Mouse (Mus musculus): ENCODE results near the gene Camk2n1. TPM values are rescaled to one million over a fixed set of nuclear protein-coding genes. Genes with fewer than 3 reads are reported as not detected.

Camk2n1 gene
- polyA plus RNA-seq, 1 experiment from 2014 or later = 9.0 TPM

- H3K9me3 ChIP-seq = no peaks in the 10 kb centered on the region
- peaks cover 8% of the 10 kb centered on the region for H3K4me1 ChIP-seq
- no peak overlapping the region for H3K27ac ChIP-seq (replicated peaks)
- no peak overlapping the region for H3K4me2 ChIP-seq (replicated peaks)
- WGBS = 80% methylated on average over 7 of the region's 7 CpGs
- no peak overlapping the region for H3K9ac ChIP-seq (replicated peaks)
- peaks cover 10% of the 10 kb centered on the region for H3K27me3 ChIP-seq
- H3K4me3 ChIP-seq = no peak overlapping the region
- no peaks in the 10 kb centered on the region for H3K36me3 ChIP-seq
- ATAC-seq (ENCODE audit: low FRiP score, low read depth) = no peak
Observed at GRCm38 (mm10) chr4:138471241-138471640, 17.1 kb downstream of the Camk2n1 start.

- WGBS = 83% methylated on average over 7 of the region's 7 CpGs
- no peak overlapping the region for H3K9ac ChIP-seq (replicated peaks)
- no peak for ATAC-seq (ENCODE audit: low FRiP score, low read depth)
Observed at GRCm38 (mm10) chr4:138479595-138479994, 25.5 kb downstream of the Camk2n1 start.

GRCm38 (mm10) chr4:138480962-138481361 is 26.8 kb downstream of the Camk2n1 start:
- no peaks in the 10 kb centered on the region for H3K27me3 ChIP-seq
- 72% methylated on average over 9 of the region's 9 CpGs for WGBS
- H3K27ac ChIP-seq (replicated peaks) = no peak overlapping the region
- no peaks in the 10 kb centered on the region for H3K36me3 ChIP-seq
- ATAC-seq (ENCODE audit: low FRiP score, low read depth) = no peak
- no peak overlapping the region for H3K4me3 ChIP-seq
- no peaks in the 10 kb centered on the region for H3K9me3 ChIP-seq
- H3K9ac ChIP-seq (replicated peaks) = no peak overlapping the region
- H3K4me2 ChIP-seq (replicated peaks) = no peak overlapping the region
- no peaks in the 10 kb centered on the region for H3K4me1 ChIP-seq

More at GRCm38 (mm10) chr4:138479595-138479994, 25.5 kb downstream of the Camk2n1 start:
- Histone ChIP-seq H3K36me3 (no peaks in the 10 kb centered on the region), H3K4me2 (replicated peaks) (no peak overlapping the region), H3K4me1 (no peaks in the 10 kb centered on the region), H3K27me3 (no peaks in the 10 kb centered on the region), H3K4me3 (no peak overlapping the region), H3K27ac (replicated peaks) (no peak overlapping the region), H3K9me3 (no peaks in the 10 kb centered on the region)

- H3K4me3 ChIP-seq = no peak overlapping the region
- H3K27ac ChIP-seq (replicated peaks) = no peak overlapping the region
- H3K9me3 ChIP-seq = no peaks in the 10 kb centered on the region
- 0 out of 2 replicates have a peak, but pooled peaks cover under 1% of the 10 kb centered on the region for H3K4me1 ChIP-seq
- no peaks in the 10 kb centered on the region for H3K36me3 ChIP-seq
- WGBS = 81% methylated on average over 8 of the region's 8 CpGs
- H3K4me2 ChIP-seq (replicated peaks) = no peak overlapping the region
- H3K27me3 ChIP-seq = no peaks in the 10 kb centered on the region
- no peak overlapping the region for H3K9ac ChIP-seq (replicated peaks)
- no peak for ATAC-seq (ENCODE audit: low FRiP score, low read depth)
Observed at GRCm38 (mm10) chr4:138482721-138483120, 28.6 kb downstream of the Camk2n1 start.

- WGBS = 42% methylated on average over 8 of the region's 8 CpGs
- Histone ChIP-seq H3K27ac (replicated peaks) (no peak overlapping the region; the same call in 1 of the 2 replicates), H3K27me3 (no peaks in the 10 kb centered on the region), H3K4me3 (no peak overlapping the region), H3K4me1 (peaks cover 19% of the 10 kb centered on the region), H3K9ac (replicated peaks) (no peak overlapping the region), H3K4me2 (replicated peaks) (no peak overlapping the region), H3K36me3 (no peaks in the 10 kb centered on the region), H3K9me3 (no peaks in the 10 kb centered on the region)
- ATAC-seq (ENCODE audit: low FRiP score, low read depth) = no peak
Observed at GRCm38 (mm10) chr4:138488241-138488640, 34.1 kb downstream of the Camk2n1 start.

- no peak for ATAC-seq (ENCODE audit: low FRiP score, low read depth)
- no peak overlapping the region for H3K4me2 ChIP-seq (replicated peaks)
- H3K4me1 ChIP-seq = peaks cover 47% of the 10 kb centered on the region
- no peaks in the 10 kb centered on the region for H3K9me3 ChIP-seq
- no peak overlapping the region for H3K9ac ChIP-seq (replicated peaks)
- no peaks in the 10 kb centered on the region for H3K36me3 ChIP-seq
- no peaks in the 10 kb centered on the region for H3K27me3 ChIP-seq
- 79% methylated on average over 4 of the region's 4 CpGs for WGBS
- H3K27ac ChIP-seq (replicated peaks) = no peak overlapping the region
- no peak overlapping the region for H3K4me3 ChIP-seq
Observed at GRCm38 (mm10) chr4:138491088-138491487, 37.0 kb downstream of the Camk2n1 start.

- no peaks in the 10 kb centered on the region for H3K9me3 ChIP-seq
- no peaks in the 10 kb centered on the region for H3K27me3 ChIP-seq
- peaks cover 54% of the 10 kb centered on the region for H3K4me1 ChIP-seq
- no peaks in the 10 kb centered on the region for H3K36me3 ChIP-seq
- no peak overlapping the region for H3K9ac ChIP-seq (replicated peaks)
- H3K4me2 ChIP-seq (replicated peaks) = no peak overlapping the region
- WGBS = 44% methylated on average over 5 of the region's 5 CpGs
- no peak for ATAC-seq (ENCODE audit: low FRiP score, low read depth)
- H3K27ac ChIP-seq (replicated peaks) = peak overlapping the region; percentile 83
- H3K4me3 ChIP-seq = no peak overlapping the region
Observed at GRCm38 (mm10) chr4:138493161-138494001, 39.3 kb downstream of the Camk2n1 start.

GRCm38 (mm10) chr4:138494905-138495304 is 40.8 kb downstream of the Camk2n1 start:
- 8% methylated on average over 5 of the region's 5 CpGs for WGBS
- ATAC-seq (ENCODE audit: low FRiP score, low read depth) = peak; percentile 89
- Histone ChIP-seq H3K27ac (replicated peaks) (peak overlapping the region; percentile 83), H3K4me2 (replicated peaks) (peak overlapping the region; percentile 32), H3K4me3 (no peak overlapping the region), H3K4me1 (peaks cover 46% of the 10 kb centered on the region), H3K36me3 (no peaks in the 10 kb centered on the region), H3K9me3 (no peaks in the 10 kb centered on the region), H3K27me3 (no peaks in the 10 kb centered on the region), H3K9ac (replicated peaks) (no peak overlapping the region)

- peaks cover 46% of the 10 kb centered on the region for H3K4me1 ChIP-seq
- H3K9ac ChIP-seq (replicated peaks) = no peak overlapping the region
- peak overlapping the region; percentile 36 for H3K4me2 ChIP-seq (replicated peaks)
- ATAC-seq (ENCODE audit: low FRiP score, low read depth) = no peak
- H3K4me3 ChIP-seq = no peak overlapping the region
- H3K9me3 ChIP-seq = no peaks in the 10 kb centered on the region
- no peaks in the 10 kb centered on the region for H3K36me3 ChIP-seq
- H3K27ac ChIP-seq (replicated peaks) = peak overlapping the region; percentile 83
- H3K27me3 ChIP-seq = no peaks in the 10 kb centered on the region
- WGBS = 7% methylated on average over 13 of the region's 13 CpGs
Observed at GRCm38 (mm10) chr4:138495775-138496174, 41.7 kb downstream of the Camk2n1 start.

GRCm38 (mm10) chr4:138496746-138497520 is 42.8 kb downstream of the Camk2n1 start:
- no peak for ATAC-seq (ENCODE audit: low FRiP score, low read depth)
- Histone ChIP-seq H3K27ac (replicated peaks) (peak overlapping the region; percentile 83; the same call in 1 of the 2 replicates), H3K4me1 (peaks cover 42% of the 10 kb centered on the region), H3K36me3 (no peaks in the 10 kb centered on the region), H3K9me3 (no peaks in the 10 kb centered on the region), H3K27me3 (no peaks in the 10 kb centered on the region), H3K9ac (replicated peaks) (no peak overlapping the region), H3K4me2 (replicated peaks) (no peak overlapping the region; the same call in 1 of the 2 replicates), H3K4me3 (no peak overlapping the region)
- 73% methylated on average over 17 of the region's 24 CpGs for WGBS

- Histone ChIP-seq H3K27ac (replicated peaks) (no peak overlapping the region), H3K27me3 (peaks cover 5% of the 10 kb centered on the region), H3K4me3 (no peak overlapping the region), H3K4me2 (replicated peaks) (no peak overlapping the region), H3K9ac (replicated peaks) (no peak overlapping the region), H3K36me3 (no peaks in the 10 kb centered on the region), H3K4me1 (peaks cover 40% of the 10 kb centered on the region), H3K9me3 (no peaks in the 10 kb centered on the region)
- WGBS = 86% methylated on average over 21 of the region's 21 CpGs
- ATAC-seq (ENCODE audit: low FRiP score, low read depth) = no peak
Observed at GRCm38 (mm10) chr4:138499856-138500645, 45.9 kb downstream of the Camk2n1 start.
